8 mouse cellular contexts compared by ENCODE assay signal in the genomic region with DNA sequence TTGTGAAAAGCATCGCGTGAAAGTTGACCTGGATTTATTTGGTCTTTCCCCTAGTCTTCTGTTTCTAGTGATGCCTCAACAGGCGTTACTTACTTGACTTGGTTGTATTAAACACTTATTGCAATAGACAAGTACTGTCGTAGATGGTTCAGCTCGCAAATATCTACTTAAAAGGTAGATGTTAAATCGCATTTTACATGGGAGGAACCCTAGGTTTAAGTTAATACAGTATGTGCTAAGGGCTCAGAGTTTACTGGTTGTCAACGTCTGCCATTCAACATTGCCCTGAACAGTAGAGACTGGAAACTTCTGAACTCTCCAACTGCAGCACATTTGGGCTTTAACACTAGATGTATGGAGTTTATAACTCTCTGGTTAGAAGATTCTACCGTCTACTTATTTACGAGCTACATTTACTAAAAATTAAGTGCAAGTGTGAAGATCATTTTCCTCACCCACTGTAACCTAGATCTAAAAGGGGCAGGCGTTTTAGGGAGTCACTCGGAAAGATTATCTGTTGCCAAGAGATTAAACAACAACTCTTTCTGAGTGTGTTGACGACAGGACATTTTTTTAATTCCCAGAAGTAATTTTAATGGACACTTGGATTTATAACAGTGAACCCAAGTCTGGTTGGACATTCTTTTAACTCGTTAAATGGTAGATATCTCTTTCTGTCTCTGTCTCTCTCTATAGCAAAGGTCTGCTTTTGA. TPM values are rescaled to one million over a fixed set of nuclear protein-coding genes. Genes with fewer than 3 reads are reported as not detected.
A peak's percentile ranks its signal among the peaks of the same experiment; 100 is the strongest.
DNase-seq lines count a peak whose midpoint lies in the region; ATAC-seq lines count a peak whose summit lies in the region.

No protein-coding gene starts in this region.

- H3K9me3 ChIP-seq in neural tube, embryonic 11.5 days (ENCODE audit: control insufficient read depth, low read length): no peaks in the 10 kb centered on the region
- H3K9me3 ChIP-seq in embryonic facial prominence, embryonic 15.5 days (replicated peaks): no peaks in the 10 kb centered on the region
- H3K9me3 ChIP-seq in limb, embryonic 12.5 days: no peaks in the 10 kb centered on the region
- no peaks in the 10 kb centered on the region for H3K9me3 ChIP-seq in stomach, embryonic 15.5 days

- DNase-seq in neural tube, embryonic 11.5 days (ENCODE audit: low spot score): no peak
- DNase-seq in neural tube, embryonic 10.5 days (ENCODE audit: extremely low spot score, low spot score): no peak
- DNase-seq in cerebellum, postnatal 25 days: no peak
- DNase-seq in right cerebral cortex, postnatal 36 days (ENCODE audit: low spot score in 2 of 2): no peak
- no peak for DNase-seq in right cerebral cortex, adult 18-20 months

- H3K4me2 ChIP-seq in neural tube, embryonic 11.5 days (ENCODE audit: low read depth): peak overlapping the region; percentile 49
- peak overlapping the region; percentile 53 for H3K4me2 ChIP-seq in embryonic facial prominence, embryonic 15.5 days (replicated peaks)
- H3K4me2 ChIP-seq in limb, embryonic 12.5 days: peak overlapping the region; percentile 66
- H3K4me2 ChIP-seq in stomach, embryonic 15.5 days: peak overlapping the region; percentile 54

- peaks cover 9% of the 10 kb centered on the region; the same call in 1 of the 2 replicates for H3K4me1 ChIP-seq in neural tube, embryonic 11.5 days (ENCODE audit: control insufficient read depth, insufficient read depth, low read length)
- H3K4me1 ChIP-seq in embryonic facial prominence, embryonic 15.5 days: peaks cover 7% of the 10 kb centered on the region; the same call in 1 of the 2 replicates
- H3K4me1 ChIP-seq in limb, embryonic 12.5 days (replicated peaks): peaks cover 12% of the 10 kb centered on the region
- H3K4me1 ChIP-seq in stomach, embryonic 15.5 days: no peaks in the 10 kb centered on the region; the same call in 1 of the 2 replicates

- H3K27me3 ChIP-seq in neural tube, embryonic 11.5 days (ENCODE audit: control insufficient read depth, insufficient read depth, low read length): no peaks in the 10 kb centered on the region
- H3K27me3 ChIP-seq in embryonic facial prominence, embryonic 15.5 days: no peaks in the 10 kb centered on the region
- H3K27me3 ChIP-seq in limb, embryonic 12.5 days: no peaks in the 10 kb centered on the region
- H3K27me3 ChIP-seq in stomach, embryonic 15.5 days (replicated peaks): no peaks in the 10 kb centered on the region

- H3K9ac ChIP-seq in neural tube, embryonic 11.5 days (ENCODE audit: low read length): peak overlapping the region; percentile 80
- peak overlapping the region; percentile 85 for H3K9ac ChIP-seq in embryonic facial prominence, embryonic 15.5 days
- H3K9ac ChIP-seq in limb, embryonic 12.5 days (replicated peaks): peak overlapping the region; percentile 85
- H3K9ac ChIP-seq in stomach, embryonic 15.5 days: peak overlapping the region; percentile 88

- 23% methylated on average over 13 of the region's 13 CpGs for WGBS in neural tube, embryonic 11.5 days
- WGBS in embryonic facial prominence, embryonic 15.5 days: 15% methylated on average over 13 of the region's 13 CpGs
- WGBS in limb, embryonic 12.5 days: 23% methylated on average over 13 of the region's 13 CpGs
- WGBS in stomach, embryonic 15.5 days: 15% methylated on average over 13 of the region's 13 CpGs

- H3K27ac ChIP-seq in neural tube, embryonic 11.5 days (ENCODE audit: low read depth, low read length): no peak overlapping the region; the same call in 1 of the 2 replicates
- H3K27ac ChIP-seq in embryonic facial prominence, embryonic 15.5 days (replicated peaks): peak overlapping the region; percentile 86
- peak overlapping the region; percentile 83 for H3K27ac ChIP-seq in limb, embryonic 12.5 days
- peak overlapping the region; percentile 83 for H3K27ac ChIP-seq in stomach, embryonic 15.5 days

- no peaks in the 10 kb centered on the region for H3K36me3 ChIP-seq in neural tube, embryonic 11.5 days (ENCODE audit: control insufficient read depth, insufficient read depth, low read length)
- H3K36me3 ChIP-seq in embryonic facial prominence, embryonic 15.5 days: 0 out of 2 replicates have a peak, but pooled peaks cover 6% of the 10 kb centered on the region
- H3K36me3 ChIP-seq in limb, embryonic 12.5 days: peaks cover 30% of the 10 kb centered on the region
- H3K36me3 ChIP-seq in stomach, embryonic 15.5 days: no peaks in the 10 kb centered on the region

- H3K4me3 ChIP-seq in neural tube, embryonic 11.5 days (ENCODE audit: low read depth, low read length): peak overlapping the region; percentile 80
- peak overlapping the region; percentile 98 for H3K4me3 ChIP-seq in embryonic facial prominence, embryonic 15.5 days (replicated peaks)
- H3K4me3 ChIP-seq in limb, embryonic 12.5 days (replicated peaks): peak overlapping the region; percentile 82
- peak overlapping the region; percentile 99 for H3K4me3 ChIP-seq in stomach, embryonic 15.5 days (replicated peaks)

- no peak for ATAC-seq in neural tube, embryonic 11.5 days (ENCODE audit: insufficient read depth, low FRiP score, low TSS enrichment)
- no peak for ATAC-seq in embryonic facial prominence, embryonic 15.5 days (ENCODE audit: insufficient number of reproducible peaks, low FRiP score, low TSS enrichment, low read depth)
- ATAC-seq in limb, embryonic 12.5 days (ENCODE audit: insufficient number of reproducible peaks, insufficient read depth, low FRiP score, low TSS enrichment, low read depth): no peak
- no peak for ATAC-seq in stomach, embryonic 15.5 days (ENCODE audit: insufficient read depth, low FRiP score, low read depth)

RNA-seq across cellular contexts. Expression of gene Trim23, which starts 0.7 kb away (rescaled TPM):
- 25.2 and 27.5 TPM in 2 replicates for polyA plus RNA-seq in neural tube, embryonic 11.5 days (2014; fragmentation: Nextera tagmentation; extraction: Ambion mirVana)
- polyA plus RNA-seq in embryonic facial prominence, embryonic 15.5 days (2015; fragmentation: Nextera tagmentation; extraction: Ambion mirVana): 19.3 and 20.9 TPM in 2 replicates
- 23.3 and 23.8 TPM in 2 replicates for polyA plus RNA-seq in limb, embryonic 12.5 days (2016; fragmentation: Nextera tagmentation; extraction: Ambion mirVana)
- 13.6 and 15.2 TPM in 2 replicates for polyA plus RNA-seq in stomach, embryonic 15.5 days (2015; fragmentation: Nextera tagmentation; extraction: Ambion mirVana)

RNA-seq across cellular contexts. Expression of gene Trappc13, which starts 1.1 kb away (rescaled TPM):
- polyA plus RNA-seq in neural tube, embryonic 11.5 days (2014; fragmentation: Nextera tagmentation; extraction: Ambion mirVana): 76.1 and 79.7 TPM in 2 replicates
- 55.0 and 55.9 TPM in 2 replicates for polyA plus RNA-seq in embryonic facial prominence, embryonic 15.5 days (2015; fragmentation: Nextera tagmentation; extraction: Ambion mirVana)
- 63.2 and 69.6 TPM in 2 replicates for polyA plus RNA-seq in limb, embryonic 12.5 days (2016; fragmentation: Nextera tagmentation; extraction: Ambion mirVana)
- polyA plus RNA-seq in stomach, embryonic 15.5 days (2015; fragmentation: Nextera tagmentation; extraction: Ambion mirVana): 57.3 and 62.3 TPM in 2 replicates

RNA-seq across cellular contexts. Expression of gene Cenpk, which starts 49.1 kb away (rescaled TPM):
- 54.7 and 61.5 TPM in 2 replicates for polyA plus RNA-seq in neural tube, embryonic 11.5 days (2014; fragmentation: Nextera tagmentation; extraction: Ambion mirVana)
- polyA plus RNA-seq in embryonic facial prominence, embryonic 15.5 days (2015; fragmentation: Nextera tagmentation; extraction: Ambion mirVana): 45.1 and 53.4 TPM in 2 replicates
- 89.4 and 92.6 TPM in 2 replicates for polyA plus RNA-seq in limb, embryonic 12.5 days (2016; fragmentation: Nextera tagmentation; extraction: Ambion mirVana)
- 61.4 and 69.8 TPM in 2 replicates for polyA plus RNA-seq in stomach, embryonic 15.5 days (2015; fragmentation: Nextera tagmentation; extraction: Ambion mirVana)

RNA-seq across cellular contexts. Expression of gene Ppwd1, which starts 49.3 kb away (rescaled TPM):
- polyA plus RNA-seq in neural tube, embryonic 11.5 days (2014; fragmentation: Nextera tagmentation; extraction: Ambion mirVana): 15.5 and 16.4 TPM in 2 replicates
- 14.7 TPM in 2 replicates for polyA plus RNA-seq in embryonic facial prominence, embryonic 15.5 days (2015; fragmentation: Nextera tagmentation; extraction: Ambion mirVana)
- 18.4 and 18.8 TPM in 2 replicates for polyA plus RNA-seq in limb, embryonic 12.5 days (2016; fragmentation: Nextera tagmentation; extraction: Ambion mirVana)
- polyA plus RNA-seq in stomach, embryonic 15.5 days (2015; fragmentation: Nextera tagmentation; extraction: Ambion mirVana): 13.3 and 13.4 TPM in 2 replicates
